ENCODE assay signal across 6 mouse cellular contexts in the genomic region with DNA sequence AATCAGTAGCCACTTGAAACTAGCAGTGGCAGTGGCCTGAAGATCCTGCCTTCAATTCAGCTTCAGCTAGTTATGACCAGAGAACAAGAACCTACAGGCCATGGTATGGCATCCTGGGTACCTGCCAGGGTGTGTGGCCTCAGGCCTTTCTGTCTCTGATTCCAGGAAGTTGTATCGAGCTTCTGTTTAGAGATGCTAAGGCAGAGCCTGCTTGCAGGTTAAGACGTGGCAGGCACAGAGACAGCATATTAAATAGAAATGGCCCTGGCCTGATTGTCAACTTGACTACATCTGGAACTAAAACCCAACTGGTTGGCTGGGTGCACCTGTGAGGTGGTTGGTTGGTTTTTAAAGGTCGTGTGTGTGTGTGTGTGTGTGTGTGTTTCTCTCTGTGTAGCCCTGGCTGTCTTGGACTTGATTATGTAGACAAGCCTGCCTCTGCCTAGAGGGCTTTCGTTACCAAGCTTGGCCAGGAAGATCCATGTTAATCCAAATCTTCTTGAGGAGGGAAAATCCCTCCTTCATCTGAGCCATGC.
"Had no signal": no experiment of that assay in that cellular context is flagged by ENCODE, and none has a peak within 500 bp of the region (broad histone marks: within the 10 kb centered on the region; RNA-seq: fewer than 3 reads in every experiment).

No protein-coding gene starts in this region.

- H3K27ac ChIP-seq: midbrain, embryonic 10.5 days; midbrain, embryonic 12.5 days; neural tube, embryonic 13.5 days; neural tube, embryonic 15.5 days had no signal

- H3K36me3 ChIP-seq: midbrain, embryonic 10.5 days; midbrain, embryonic 12.5 days; neural tube, embryonic 13.5 days; neural tube, embryonic 15.5 days had no signal

- H3K4me2 ChIP-seq: lung, embryonic 14.5 days; midbrain, embryonic 12.5 days; neural tube, embryonic 13.5 days; neural tube, embryonic 15.5 days had no signal

- H3K4me3 ChIP-seq: midbrain, embryonic 10.5 days; midbrain, embryonic 12.5 days; myocyte; neural tube, embryonic 13.5 days; neural tube, embryonic 15.5 days had no signal

- H3K9ac ChIP-seq: lung, embryonic 14.5 days; midbrain, embryonic 12.5 days; neural tube, embryonic 13.5 days; neural tube, embryonic 15.5 days had no signal

- H3K27me3 ChIP-seq: neural tube, embryonic 13.5 days; neural tube, embryonic 15.5 days had no signal

- H3K9me3 ChIP-seq: midbrain, embryonic 10.5 days; midbrain, embryonic 12.5 days; neural tube, embryonic 13.5 days; neural tube, embryonic 15.5 days had no signal
